In genomic region chr7:75134710-75135617, GRCm38 (mm10) we compare ENCODE assay signal across 9 mouse cellular contexts.
DNase-seq lines count a peak whose midpoint lies in the region; ATAC-seq lines count a peak whose summit lies in the region.
"Had no signal": no experiment of that assay in that cellular context is flagged by ENCODE, and none has a peak within 500 bp of the region (broad histone marks: within the 10 kb centered on the region; RNA-seq: fewer than 3 reads in every experiment).

No protein-coding gene starts in this region.

- H3K9me3 ChIP-seq in hindbrain, embryonic 15.5 days, result no peaks in the 10 kb centered on the region
- H3K9me3 ChIP-seq: heart, embryonic 13.5 days had no signal

- ATAC-seq in frontal cortex, adult (ENCODE audit: low TSS enrichment), result peak; percentile 53
- peak; percentile 66; the same call in 1 of the 2 replicates for ATAC-seq in hindbrain, embryonic 15.5 days (ENCODE audit: low FRiP score, low read depth)
- ATAC-seq in megakaryocyte, adult 5-6 weeks (ENCODE audit: poor library complexity, severe bottlenecking), result peak; percentile 62

- no peak overlapping the region for H3K4me2 ChIP-seq in hindbrain, embryonic 15.5 days
- H3K4me2 ChIP-seq: heart, embryonic 13.5 days had no signal

- H3K27ac ChIP-seq in hindbrain, embryonic 15.5 days (replicated peaks), result no peak overlapping the region
- H3K27ac ChIP-seq: heart, embryonic 13.5 days had no signal

- WGBS in hindbrain, embryonic 15.5 days, result 26% methylated on average over 15 of the region's 15 CpGs

- peaks cover 2% of the 10 kb centered on the region; the same call in 1 of the 2 replicates for H3K27me3 ChIP-seq in hindbrain, embryonic 15.5 days

- DNase-seq in frontal cortex, postnatal 25 days (ENCODE audit: low spot score in 2 of 2), result no peak
- DNase-seq in urinary bladder, postnatal 14 days (ENCODE audit: low spot score), result peak; percentile 14
- no peak for DNase-seq in urinary bladder, postnatal 10 days (ENCODE audit: low spot score)
- DNase-seq in embryo, embryonic 10.5 days (ENCODE audit: low spot score), result peak; percentile 82
- peak; percentile 26 for DNase-seq in right cerebral cortex, postnatal 4 days

- H3K4me3 ChIP-seq in hindbrain, embryonic 15.5 days, result no peak overlapping the region
- H3K4me3 ChIP-seq: heart, embryonic 13.5 days had no signal

- H3K9ac ChIP-seq in hindbrain, embryonic 15.5 days, result no peak overlapping the region
- H3K9ac ChIP-seq: heart, embryonic 13.5 days had no signal

- H3K36me3 ChIP-seq in hindbrain, embryonic 15.5 days, result no peaks in the 10 kb centered on the region
- H3K36me3 ChIP-seq: heart, embryonic 13.5 days had no signal

- H3K4me1 ChIP-seq in hindbrain, embryonic 15.5 days (replicated peaks), result no peaks in the 10 kb centered on the region; the same call in 1 of the 2 replicates

Comparison
In these comparisons a context has a peak if more than half of its experiments do, and no peak if none do; other contexts are left out.
1. DNase-seq: peak in urinary bladder, postnatal 14 days (single experiment), embryo, embryonic 10.5 days (single experiment) and right cerebral cortex, postnatal 4 days (single experiment); none in frontal cortex, postnatal 25 days (0 of 2) and urinary bladder, postnatal 10 days (single experiment).
2. Peak in every context shown above with its lines, with median percentiles within 50 percentile points of each other: ATAC-seq.